Mouse (Mus musculus): ENCODE data around the gene Saxo1.

Saxo1 gene

DNA sequence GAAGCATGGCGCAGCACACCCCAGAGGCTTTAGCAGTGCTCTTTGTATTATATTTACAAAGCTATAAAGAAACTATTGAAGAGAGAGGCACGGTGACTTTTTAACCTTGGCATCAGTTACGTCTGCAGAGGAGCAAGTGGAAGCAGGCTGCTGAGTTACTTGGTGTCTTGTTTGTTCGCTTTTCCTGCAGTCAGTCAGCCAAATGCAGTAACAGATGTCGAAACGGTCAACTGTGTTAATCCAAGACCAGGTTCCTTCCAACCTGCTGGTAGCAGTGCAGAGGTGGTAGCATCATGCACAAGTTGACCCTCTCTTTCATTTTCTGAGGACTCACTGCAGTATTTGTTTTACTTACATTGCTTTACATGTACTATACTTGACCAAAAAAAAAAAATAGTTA is 135.5 kb downstream of the Saxo1 start:
- no peak for DNase-seq (ENCODE audit: low spot score)

DNA sequence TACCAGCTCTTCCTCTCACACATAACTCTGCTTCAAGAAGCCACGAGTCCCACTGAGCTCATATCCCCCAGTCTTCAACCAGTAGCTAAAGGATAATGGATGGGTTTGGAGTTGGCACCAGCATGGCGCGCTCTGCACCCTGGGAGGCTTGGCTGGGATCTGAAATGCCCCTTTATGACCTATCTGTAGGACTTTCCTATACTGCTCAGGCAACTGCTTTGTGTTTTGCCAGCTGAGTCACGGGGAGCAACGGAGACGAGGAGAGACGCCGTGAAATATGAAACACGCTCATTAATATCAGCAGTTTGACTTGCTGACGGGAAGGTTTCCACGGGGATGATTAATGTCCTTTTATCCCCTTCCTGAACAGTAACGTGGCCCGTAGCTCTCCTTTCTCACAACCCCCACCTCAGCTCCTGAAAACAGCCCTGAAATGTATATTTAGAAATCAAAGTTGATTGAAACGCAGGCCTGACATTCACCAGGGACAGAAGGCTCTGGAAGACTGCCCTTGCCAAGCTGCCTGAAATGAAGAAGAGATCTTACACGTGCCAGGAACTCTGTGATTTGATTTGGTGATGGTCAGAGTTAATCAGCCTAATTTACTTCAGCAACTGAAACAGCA is 141.6 kb downstream of the Saxo1 start:
- no peak for DNase-seq (ENCODE audit: low spot score)

DNA sequence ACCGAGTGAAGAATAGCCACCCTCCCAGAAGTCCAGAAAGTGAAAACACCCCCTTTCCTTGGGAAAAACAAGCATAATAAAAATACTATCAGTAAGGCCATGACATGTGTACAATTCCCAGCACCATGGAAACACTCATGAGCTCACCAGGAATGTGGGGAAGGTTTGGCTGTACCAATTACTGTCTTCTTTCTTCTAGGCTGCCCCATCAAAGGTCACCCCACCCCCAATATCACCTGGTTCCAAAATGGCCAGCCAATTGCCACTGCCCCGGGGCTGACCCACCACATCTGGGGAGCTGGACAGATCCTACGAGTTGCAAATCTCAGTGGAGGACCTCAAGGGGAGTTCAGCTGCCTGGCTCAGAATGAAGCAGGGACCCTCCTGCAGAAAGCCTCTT is 144.7 kb downstream of the Saxo1 start:
- DNase-seq (ENCODE audit: low spot score), result no peak

DNA sequence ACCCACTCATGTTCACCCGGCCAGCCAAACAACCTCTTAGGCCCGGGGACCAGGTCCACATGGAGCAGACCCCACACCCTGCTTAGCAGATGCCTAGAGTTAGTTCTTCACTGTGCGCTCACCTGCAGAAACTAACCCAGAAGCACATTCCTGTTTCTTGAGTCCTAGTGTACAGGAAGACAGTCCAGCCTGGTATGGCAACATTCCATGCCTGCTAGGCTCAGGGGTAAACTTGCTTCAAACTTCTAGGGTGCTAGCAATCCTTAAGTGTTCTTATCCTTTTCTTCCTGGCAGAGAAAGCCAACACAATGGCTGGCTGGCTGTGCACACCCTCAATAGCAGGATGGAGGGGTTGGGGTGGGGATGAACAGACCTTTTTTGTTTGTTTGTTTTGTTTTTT is 147.2 kb downstream of the Saxo1 start:
- DNase-seq (ENCODE audit: low spot score), result no peak

DNA sequence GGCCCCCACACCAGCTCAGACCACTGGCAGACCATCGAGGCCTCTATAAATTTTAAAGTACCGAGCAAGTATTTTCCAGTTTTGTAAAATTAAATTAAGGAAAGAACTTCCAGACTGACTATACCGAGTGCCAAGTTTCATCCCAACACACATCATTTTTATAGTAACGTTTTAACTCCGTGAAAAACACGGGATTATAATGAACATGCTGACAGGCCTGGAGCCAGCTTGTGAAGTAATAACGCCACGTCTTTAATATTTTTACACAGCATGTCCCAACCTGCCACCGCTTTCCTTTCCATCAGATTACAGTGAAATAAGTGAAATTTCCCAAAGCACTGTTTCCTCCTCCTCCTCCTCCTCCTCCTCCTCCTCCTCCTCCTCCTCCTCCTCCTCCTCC is 149.7 kb downstream of the Saxo1 start:
- DNase-seq (ENCODE audit: low spot score), result no peak

DNA sequence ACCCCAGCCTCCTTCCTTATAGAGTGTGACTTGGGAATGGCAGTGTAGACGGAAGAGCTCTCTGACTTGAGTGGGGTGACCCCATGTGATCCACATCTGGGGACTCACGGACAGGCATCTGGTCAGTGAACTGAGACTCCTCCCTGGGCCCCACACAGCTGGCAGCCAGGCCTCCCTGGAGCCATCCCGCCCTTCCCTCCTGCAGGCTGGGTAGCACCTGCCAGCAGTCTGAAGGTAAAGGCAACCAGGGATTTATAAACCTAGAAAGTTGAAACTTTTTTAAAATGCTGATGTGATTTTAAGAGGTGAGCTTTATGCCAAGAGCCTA is 151.0 kb downstream of the Saxo1 start:
- no peak for DNase-seq (ENCODE audit: low spot score)

DNA sequence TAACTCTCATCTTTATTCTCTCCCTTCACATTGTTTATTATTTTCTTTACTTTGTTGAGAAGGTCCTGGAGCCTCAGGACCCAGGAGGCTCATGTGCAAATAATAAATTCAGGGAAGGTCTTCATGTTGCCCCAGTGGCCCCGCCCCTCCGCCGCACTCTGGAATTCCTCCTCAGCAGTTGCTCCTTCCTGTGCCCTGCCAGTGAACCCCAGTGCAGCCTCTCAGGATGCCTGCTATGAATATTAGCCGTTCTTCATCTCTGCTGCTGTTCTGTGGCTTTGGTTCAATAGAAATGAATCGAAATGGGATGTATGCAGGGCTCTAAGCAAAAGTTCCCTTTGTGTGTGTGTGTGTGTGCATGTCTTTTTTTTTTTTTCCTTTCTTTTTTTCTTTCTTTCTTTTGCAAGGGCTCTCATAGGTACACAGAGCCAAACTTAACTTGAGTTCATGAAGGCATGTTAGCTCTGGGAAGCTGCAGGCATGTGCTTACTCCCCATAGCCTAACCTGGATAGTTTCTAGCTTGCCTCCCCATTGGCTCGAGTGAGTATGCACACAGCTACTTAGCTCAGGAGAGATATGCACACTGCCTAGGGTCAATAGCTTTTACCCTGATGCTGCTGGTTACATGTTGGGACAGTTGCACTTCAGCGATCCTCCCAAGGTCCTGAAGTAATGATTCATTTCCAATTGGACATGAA is 151.5 kb downstream of the Saxo1 start:
- DNase-seq (ENCODE audit: low spot score), result no peak

DNA sequence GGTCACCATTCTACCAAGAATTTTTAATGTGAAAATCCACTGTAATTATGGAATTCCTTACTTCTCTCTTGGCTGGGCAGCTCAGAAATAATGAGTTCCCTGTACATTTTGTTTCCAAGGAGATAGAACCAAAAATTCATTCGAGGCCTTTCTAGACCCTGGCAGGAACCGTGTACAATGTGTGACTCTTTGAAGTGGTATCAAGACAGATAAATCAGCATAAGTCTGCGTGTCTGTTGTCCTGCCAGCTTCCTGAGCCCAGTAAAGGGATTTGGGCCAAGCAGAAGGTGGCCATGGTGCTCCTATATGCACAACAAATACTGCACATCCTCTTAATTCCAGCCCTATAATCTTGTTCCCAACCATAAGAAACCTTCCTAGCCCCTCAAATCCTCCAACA is 157.0 kb downstream of the Saxo1 start:
- DNase-seq (ENCODE audit: low spot score), result no peak

DNA sequence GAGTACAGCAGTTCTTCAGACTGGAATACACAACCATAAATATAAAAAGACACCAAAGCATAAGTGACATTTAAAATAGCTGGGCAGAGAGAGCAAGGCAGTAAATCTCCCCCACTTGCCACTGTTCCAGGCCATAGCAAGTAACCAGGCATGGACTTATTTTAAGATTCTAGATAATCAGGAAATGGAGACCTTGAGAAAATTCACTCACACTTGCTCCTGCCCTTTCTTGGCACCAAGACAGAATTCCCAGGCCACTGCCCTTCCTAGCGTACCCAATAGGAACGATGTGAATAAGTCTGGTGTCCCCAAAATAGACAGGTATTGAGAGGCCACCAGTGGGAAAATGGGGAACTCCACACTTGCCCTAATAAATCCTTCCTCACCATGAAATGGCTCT is 160.7 kb downstream of the Saxo1 start:
- DNase-seq (ENCODE audit: low spot score), result no peak

DNA sequence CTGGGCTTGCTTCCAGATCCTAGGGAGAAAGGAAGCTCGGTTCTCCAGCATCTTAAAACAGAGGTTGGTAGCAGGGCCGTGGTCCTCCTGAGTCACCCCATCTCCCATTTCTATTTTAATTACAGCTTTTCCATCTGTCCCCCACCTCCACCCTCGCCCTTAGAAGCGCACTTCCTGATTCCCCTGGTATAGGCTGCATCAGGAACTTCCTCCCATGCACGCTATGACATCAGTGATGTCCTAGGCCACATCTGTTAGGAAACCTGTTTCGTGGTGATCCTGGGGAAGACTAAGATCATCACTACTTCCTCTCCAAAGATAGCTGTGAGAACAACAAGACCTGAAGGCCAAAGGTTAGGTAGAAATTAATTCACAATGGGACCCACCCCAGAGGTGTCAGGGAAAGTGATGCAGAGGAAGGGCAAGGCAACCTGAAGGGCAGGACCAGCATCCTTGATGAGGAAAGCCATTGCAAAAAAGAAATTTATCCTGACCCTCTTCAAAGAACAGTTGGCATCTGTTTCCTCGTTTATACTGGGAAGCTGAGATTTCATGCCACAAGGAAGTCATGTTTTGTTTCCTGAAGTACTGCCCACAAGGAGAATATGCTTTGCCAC is 161.3 kb downstream of the Saxo1 start:
- DNase-seq (ENCODE audit: low spot score), result no peak

DNA sequence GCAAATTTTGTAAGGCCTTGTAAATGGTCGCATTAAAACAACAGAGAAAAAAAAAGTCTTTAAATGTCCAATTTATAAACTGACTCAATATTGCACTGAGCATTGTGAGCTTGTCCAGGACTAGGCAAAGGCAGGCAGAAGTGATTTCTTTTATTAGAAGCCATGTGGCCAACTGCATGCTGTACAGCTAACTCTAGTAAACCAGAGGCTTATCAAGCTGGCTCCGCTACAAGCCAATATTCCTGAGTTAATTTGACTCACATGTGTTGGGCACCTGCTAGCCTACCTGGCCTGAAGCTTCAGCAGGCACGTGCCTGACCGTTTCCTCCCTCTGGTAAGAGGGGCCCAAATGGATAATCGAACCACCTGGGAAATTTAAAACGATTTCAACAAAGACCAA is 162.5 kb downstream of the Saxo1 start:
- DNase-seq (ENCODE audit: low spot score), result no peak
